Mouse (Mus musculus) forebrain, embryonic 13.5 days (tissue): ENCODE measurements around the gene L1td1. TPM values are rescaled to one million over a fixed set of nuclear protein-coding genes. Genes with fewer than 3 reads are reported as not detected.
A peak's percentile ranks its signal among the peaks of the same experiment; 100 is the strongest.

ENCODE experiments used
- ATAC-seq: fragments of 200-750 bp; cut with Nextera tagmentation; 2 replicates; pipeline ENCODE4 v1.8.0; 2017
- H3K27ac ChIP-seq: fragments of 300-500 bp; sonication (generic); 2 replicates; pipeline ENCODE4 v1.5.1; 2015; ENCODE audit warnings: inconsistent platforms, mild to moderate bottlenecking, moderate library complexity
- H3K27me3 ChIP-seq: fragments of 300-500 bp; sonication (generic); 2 replicates; pipeline ENCODE4 v1.6.1; 2015; ENCODE audit warnings: mild to moderate bottlenecking, inconsistent platforms
- H3K36me3 ChIP-seq: fragments of 300-500 bp; sonication (generic); 2 replicates; pipeline ENCODE4 v1.6.1; 2015; ENCODE audit warnings: mild to moderate bottlenecking, inconsistent platforms; ENCODE audit not compliant: poor library complexity, severe bottlenecking
- H3K4me1 ChIP-seq: fragments of 300-500 bp; sonication (generic); 2 replicates; pipeline ENCODE4 v1.6.1; 2015; ENCODE audit warnings: inconsistent platforms
- H3K4me2 ChIP-seq: fragments of 300-500 bp; sonication (generic); 2 replicates; pipeline ENCODE4 v1.6.1; 2015; ENCODE audit warnings: inconsistent platforms, mild to moderate bottlenecking, moderate library complexity
- H3K4me3 ChIP-seq: fragments of 300-500 bp; sonication (generic); 2 replicates; pipeline ENCODE4 v1.5.1; 2015; ENCODE audit warnings: mild to moderate bottlenecking, inconsistent platforms
- H3K9ac ChIP-seq: fragments of 300-500 bp; sonication (generic); 2 replicates; pipeline ENCODE4 v1.6.1; 2015; ENCODE audit warnings: mild to moderate bottlenecking, inconsistent platforms
- H3K9me3 ChIP-seq: fragments of 300-500 bp; sonication (generic); replicated peaks from 2 replicates; pipeline ENCODE4 v1.6.1; 2016; ENCODE audit warnings: inconsistent platforms
- WGBS: fragments of 180-500 bp; shearing (Covaris S2); methylation state at CpG from one replicate; pipeline ENCODE4 v1.1.7; 2015; 5-methylcytosine and 5-hydroxymethylcytosine counted together
- polyA plus RNA-seq: library from polyadenylated mRNA; unstranded; fragments of >200 nt; fragmentation: Nextera tagmentation; extraction: Ambion mirVana; gene quantifications from 2 replicates; pipeline ENCODE4 v1.2.1, GENCODE M21; 2015

Gene L1td1
- polyA plus RNA-seq, 1 experiment from 2014 or later: not detected

- no peak overlapping the region for H3K4me3 ChIP-seq
- WGBS: 33% methylated on average over 7 of the region's 7 CpGs
- no peak overlapping the region for H3K4me2 ChIP-seq
- no peak for ATAC-seq
- no peaks in the 10 kb centered on the region for H3K4me1 ChIP-seq
- no peaks in the 10 kb centered on the region for H3K27me3 ChIP-seq
- no peaks in the 10 kb centered on the region for H3K9me3 ChIP-seq
- H3K27ac ChIP-seq: no peak overlapping the region
- H3K36me3 ChIP-seq: no peaks in the 10 kb centered on the region
- no peak overlapping the region for H3K9ac ChIP-seq
These were observed 17.3 kb downstream of the L1td1 start for GRCm38 (mm10) chr4:98743906-98744210.

DNA sequence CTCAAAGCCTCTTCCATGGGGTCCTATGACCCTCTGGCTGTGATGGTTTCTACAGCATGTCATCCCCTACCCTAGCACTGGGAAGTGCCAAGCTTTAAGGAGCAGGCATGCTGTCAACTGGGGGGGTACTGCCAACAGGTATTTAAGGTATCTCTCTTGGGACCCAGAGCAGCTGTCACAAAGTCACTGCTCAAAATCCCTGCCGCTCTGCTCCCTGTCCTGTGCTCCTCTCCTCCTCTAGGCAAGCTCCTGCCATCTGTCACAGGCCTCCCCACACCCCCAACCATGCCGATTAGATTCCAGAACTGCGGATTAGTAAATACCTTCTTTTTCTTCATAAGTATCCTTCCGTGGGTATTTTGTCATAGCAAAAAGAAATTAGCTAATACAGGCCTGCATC is 27.9 kb downstream of the L1td1 start:
- no peak overlapping the region for H3K4me3 ChIP-seq
- no peak overlapping the region for H3K27ac ChIP-seq
- no peaks in the 10 kb centered on the region for H3K27me3 ChIP-seq
- no peaks in the 10 kb centered on the region for H3K36me3 ChIP-seq
- no peaks in the 10 kb centered on the region for H3K9me3 ChIP-seq
- peaks cover 22% of the 10 kb centered on the region for H3K4me1 ChIP-seq
- H3K9ac ChIP-seq: no peak overlapping the region
- WGBS: 69% methylated on average over 4 of the region's 4 CpGs
- no peak for ATAC-seq
- no peak overlapping the region for H3K4me2 ChIP-seq

- no peak overlapping the region for H3K4me2 ChIP-seq
- no peak overlapping the region for H3K4me3 ChIP-seq
- 25% methylated on average over 11 of the region's 11 CpGs for WGBS
- H3K27me3 ChIP-seq: no peaks in the 10 kb centered on the region
- peaks cover 23% of the 10 kb centered on the region for H3K4me1 ChIP-seq
- no peak overlapping the region for H3K27ac ChIP-seq
- H3K9ac ChIP-seq: 0 out of 2 replicates have a peak overlapping the region, but pooled peaks have one; percentile 16
- H3K9me3 ChIP-seq: no peaks in the 10 kb centered on the region
- ATAC-seq: no peak
- no peaks in the 10 kb centered on the region for H3K36me3 ChIP-seq
These were observed 29.6 kb downstream of the L1td1 start for GRCm38 (mm10) chr4:98756141-98756540.

DNA sequence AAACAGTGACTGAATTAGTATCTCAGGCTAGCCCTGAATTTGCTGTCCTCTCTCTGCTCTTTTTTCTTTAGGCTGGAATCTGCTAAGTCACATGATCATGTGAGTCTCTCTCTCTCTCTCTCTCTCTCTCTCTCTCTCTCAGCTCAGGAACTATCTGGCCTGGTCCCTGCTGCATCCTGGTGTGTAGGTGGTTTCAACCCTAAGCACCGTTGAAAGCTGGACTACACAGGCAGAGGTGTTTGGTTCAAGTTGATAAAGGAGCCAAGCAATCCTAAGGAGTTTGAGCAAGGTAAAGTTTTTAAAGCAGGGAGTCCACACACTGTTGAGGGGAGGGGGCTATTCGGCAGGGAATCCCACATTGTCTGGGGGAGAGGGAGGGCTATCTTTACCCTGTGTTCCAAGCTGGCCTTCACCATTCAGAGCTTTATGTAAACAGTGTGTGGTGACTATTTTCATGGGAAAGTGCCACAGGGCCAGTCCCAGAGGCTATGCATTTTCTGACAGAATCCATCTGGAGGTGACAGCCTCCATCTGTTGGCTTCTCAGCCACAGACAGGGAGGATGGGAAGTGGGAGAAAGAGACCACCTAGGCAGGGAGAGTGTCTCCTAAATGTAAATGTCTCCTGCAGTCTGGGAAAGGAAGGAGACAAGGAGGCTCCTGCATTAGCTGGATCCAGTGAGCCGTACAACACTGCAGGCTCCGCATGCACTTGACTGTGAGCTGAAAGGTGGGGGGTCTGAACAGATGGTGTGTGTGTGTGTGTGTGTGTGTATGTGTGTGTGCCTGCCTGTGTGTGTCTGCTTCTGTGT is 31.7 kb downstream of the L1td1 start:
- Histone ChIP-seq H3K4me1 (peaks cover 23% of the 10 kb centered on the region), H3K27ac (0 out of 2 replicates have a peak overlapping the region, but pooled peaks have one; percentile 12), H3K4me3 (no peak overlapping the region), H3K4me2 (no peak overlapping the region), H3K27me3 (no peaks in the 10 kb centered on the region), H3K36me3 (no peaks in the 10 kb centered on the region), H3K9me3 (no peaks in the 10 kb centered on the region), H3K9ac (no peak overlapping the region)
- peak; percentile 90 for ATAC-seq
- WGBS: 31% methylated on average over 4 of the region's 4 CpGs

GRCm38 (mm10) chr4:98758872-98759518 is 32.5 kb downstream of the L1td1 start:
- Histone ChIP-seq H3K4me1 (peaks cover 23% of the 10 kb centered on the region), H3K4me2 (no peak overlapping the region), H3K27ac (peak overlapping the region; percentile 12; the same call in 1 of the 2 replicates), H3K4me3 (no peak overlapping the region), H3K9me3 (no peaks in the 10 kb centered on the region), H3K27me3 (no peaks in the 10 kb centered on the region), H3K36me3 (no peaks in the 10 kb centered on the region), H3K9ac (no peak overlapping the region)
- WGBS: 69% methylated on average over 3 of the region's 3 CpGs
- ATAC-seq: no peak

DNA sequence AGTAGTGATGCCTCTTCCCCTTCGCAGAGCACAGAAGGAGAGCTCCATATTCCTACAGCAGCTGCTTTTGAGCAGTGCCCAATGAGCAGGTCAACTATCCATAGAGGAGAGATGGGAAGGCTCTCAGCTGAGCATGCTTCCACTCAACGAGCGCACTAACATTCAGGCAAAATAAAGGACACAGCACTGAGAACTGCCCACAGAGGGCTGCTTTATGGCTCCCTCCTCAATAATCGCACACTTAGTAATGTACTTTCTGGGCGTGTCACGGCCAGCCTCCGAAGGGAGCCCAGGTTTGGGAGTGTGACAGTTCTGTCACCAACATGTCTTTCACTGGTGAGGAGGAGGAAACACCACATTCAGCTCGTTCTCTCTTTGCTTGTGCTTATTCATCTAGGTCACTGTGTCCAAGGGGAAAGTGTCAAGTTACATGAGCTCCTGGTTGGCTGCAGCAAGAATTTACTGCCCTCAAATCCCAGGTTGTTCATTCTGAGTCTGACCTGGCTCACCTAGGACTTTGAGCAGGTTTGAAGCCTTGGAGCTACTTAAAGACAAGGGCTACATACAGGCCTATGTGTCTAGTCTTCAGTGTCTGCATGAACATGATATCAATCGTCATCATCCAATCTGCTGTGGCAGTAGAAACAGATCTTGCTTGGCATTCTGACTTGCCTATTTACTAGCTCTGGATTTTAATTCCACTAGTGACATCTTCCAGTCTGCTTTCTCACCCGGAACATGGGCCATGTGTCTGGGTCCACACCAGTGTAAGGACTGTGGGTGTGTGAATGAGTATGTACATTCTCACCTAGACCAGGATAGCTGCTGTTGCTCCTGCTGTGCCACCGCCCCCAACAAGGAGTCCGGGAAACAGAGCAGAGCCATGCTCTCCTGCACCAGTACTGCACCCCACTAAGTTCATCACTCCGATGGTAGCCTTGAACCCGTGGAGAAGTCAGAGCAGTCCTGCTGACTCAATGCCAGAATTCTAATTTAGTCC is 40.9 kb downstream of the L1td1 start:
- no peak overlapping the region for H3K9ac ChIP-seq
- no peaks in the 10 kb centered on the region for H3K36me3 ChIP-seq
- H3K27ac ChIP-seq: no peak overlapping the region
- H3K4me1 ChIP-seq: no peaks in the 10 kb centered on the region
- no peak overlapping the region for H3K4me3 ChIP-seq
- no peak overlapping the region for H3K4me2 ChIP-seq
- no peak for ATAC-seq
- H3K9me3 ChIP-seq: no peaks in the 10 kb centered on the region
- WGBS: 85% methylated on average over 14 of the region's 14 CpGs
- H3K27me3 ChIP-seq: no peaks in the 10 kb centered on the region

DNA sequence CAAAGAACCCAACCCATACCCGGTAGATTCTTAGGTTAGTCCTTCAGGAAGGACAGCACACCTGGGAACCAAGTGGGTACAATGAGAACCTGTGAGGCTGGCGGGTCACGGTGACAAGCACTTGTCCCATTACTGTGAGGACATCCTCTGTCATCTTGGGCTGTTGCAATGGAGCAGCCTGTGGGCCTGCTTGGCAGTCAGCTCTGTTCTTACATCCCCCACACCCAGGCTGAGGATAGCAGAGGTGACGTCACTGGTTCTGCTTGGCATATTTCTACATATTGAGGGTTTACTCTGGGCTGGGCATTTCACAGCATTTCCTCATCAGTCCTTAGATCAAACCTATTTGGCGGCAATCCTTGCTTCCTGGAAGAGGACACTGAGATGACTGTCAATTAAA is 47.3 kb downstream of the L1td1 start:
- Histone ChIP-seq H3K36me3 (no peaks in the 10 kb centered on the region), H3K27ac (no peak overlapping the region), H3K9ac (no peak overlapping the region), H3K4me2 (no peak overlapping the region), H3K4me1 (peaks cover 4% of the 10 kb centered on the region; the same call in 1 of the 2 replicates), H3K4me3 (no peak overlapping the region), H3K9me3 (no peaks in the 10 kb centered on the region), H3K27me3 (0 out of 2 replicates have a peak, but pooled peaks cover 6% of the 10 kb centered on the region)
- no peak for ATAC-seq
- 91% methylated on average over 5 of the region's 5 CpGs for WGBS

DNA sequence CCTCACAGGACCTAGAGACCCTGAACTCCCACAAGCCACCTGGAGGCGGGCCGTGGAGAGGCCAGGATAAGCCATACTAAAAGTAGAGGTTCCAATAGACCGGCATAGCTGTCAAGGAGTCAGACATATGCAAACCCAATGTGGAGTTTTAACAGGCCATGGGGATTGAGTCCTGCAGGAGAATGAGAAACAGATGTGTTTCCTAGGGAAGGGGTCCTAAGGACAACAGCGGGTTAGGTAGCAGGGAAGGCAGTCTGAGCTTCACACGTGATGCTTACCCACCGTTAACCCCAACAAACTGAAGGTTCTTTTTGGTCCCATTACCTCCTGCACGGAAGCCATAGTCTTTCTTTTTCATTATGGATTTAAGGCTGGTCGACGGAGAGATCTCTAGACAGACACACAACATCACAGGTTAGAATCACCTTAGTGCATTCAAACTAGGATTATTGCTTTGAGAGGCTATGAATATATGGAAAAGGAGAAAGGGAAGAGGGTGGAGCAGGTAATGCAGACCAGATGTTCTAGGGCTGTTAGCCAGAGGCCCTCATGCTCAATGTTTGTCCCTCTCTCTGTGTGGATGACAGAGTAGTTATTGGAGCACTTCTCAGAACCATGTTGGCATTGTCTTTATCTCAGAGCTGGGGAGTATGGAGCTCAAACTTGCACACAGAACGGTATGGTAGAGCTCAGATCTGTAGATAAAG is 50.3 kb downstream of the L1td1 start:
- ATAC-seq: no peak
- H3K27me3 ChIP-seq: peaks cover 12% of the 10 kb centered on the region
- no peak overlapping the region for H3K4me2 ChIP-seq
- no peak overlapping the region for H3K9ac ChIP-seq
- no peaks in the 10 kb centered on the region for H3K36me3 ChIP-seq
- no peak overlapping the region for H3K27ac ChIP-seq
- no peaks in the 10 kb centered on the region for H3K9me3 ChIP-seq
- 93% methylated on average over 10 of the region's 10 CpGs for WGBS
- H3K4me1 ChIP-seq: peaks cover 4% of the 10 kb centered on the region; the same call in 1 of the 2 replicates
- no peak overlapping the region for H3K4me3 ChIP-seq

DNA sequence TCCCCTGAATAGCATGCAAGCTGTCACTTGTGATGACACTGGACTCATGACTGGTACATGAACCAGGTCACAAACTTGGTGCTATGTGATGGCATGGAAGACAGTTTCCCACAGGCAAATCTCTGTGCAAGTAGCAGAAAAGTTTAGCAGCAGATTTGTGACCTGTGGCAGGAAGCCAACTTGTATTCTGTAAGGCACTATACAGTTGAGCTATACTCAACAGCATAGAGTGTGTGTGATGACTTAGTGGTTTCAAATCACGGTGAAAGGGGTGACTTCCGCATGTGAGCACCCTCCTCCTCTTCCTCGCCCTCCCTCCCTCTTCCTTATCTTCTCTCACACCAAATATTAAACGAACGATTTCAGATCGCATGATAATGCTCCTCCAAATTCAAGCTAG is 50.9 kb downstream of the L1td1 start:
- 86% methylated on average over 6 of the region's 6 CpGs for WGBS
- no peaks in the 10 kb centered on the region for H3K9me3 ChIP-seq

DNA sequence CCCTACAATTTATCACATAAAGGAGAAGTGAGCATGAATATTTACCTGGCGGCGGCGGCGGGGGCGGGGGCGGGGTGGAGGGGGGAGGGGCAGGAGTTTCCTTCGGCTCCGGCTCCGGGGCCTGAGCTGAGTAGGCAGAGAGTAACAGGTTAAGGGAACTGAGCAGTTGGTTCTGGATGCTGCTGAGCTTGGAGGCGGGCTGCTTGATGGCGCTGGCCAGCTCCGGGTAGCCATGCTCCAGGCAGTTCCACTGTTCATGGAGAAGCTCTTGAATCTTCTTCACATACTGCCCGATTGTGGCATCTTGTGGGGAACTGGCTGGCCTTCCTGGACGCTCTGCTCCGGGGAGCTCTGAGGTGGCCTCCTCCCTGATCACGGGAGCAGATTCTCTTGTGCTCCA is 51.7 kb downstream of the L1td1 start:
- Histone ChIP-seq H3K4me3 (no peak overlapping the region), H3K27me3 (peaks cover 12% of the 10 kb centered on the region), H3K4me1 (peaks cover 4% of the 10 kb centered on the region; the same call in 1 of the 2 replicates), H3K36me3 (no peaks in the 10 kb centered on the region), H3K4me2 (peak overlapping the region; percentile 36), H3K9ac (no peak overlapping the region), H3K27ac (no peak overlapping the region), H3K9me3 (no peaks in the 10 kb centered on the region)
- no peak for ATAC-seq
- WGBS: 14% methylated on average over 16 of the region's 16 CpGs

More for the DNA sequence above, 50.9 kb downstream of the L1td1 start:
- ATAC-seq: no peak
- Histone ChIP-seq H3K4me2 (no peak overlapping the region), H3K9ac (no peak overlapping the region), H3K36me3 (no peaks in the 10 kb centered on the region), H3K27me3 (peaks cover 12% of the 10 kb centered on the region), H3K4me3 (no peak overlapping the region), H3K27ac (no peak overlapping the region), H3K4me1 (peaks cover 4% of the 10 kb centered on the region; the same call in 1 of the 2 replicates)

DNA sequence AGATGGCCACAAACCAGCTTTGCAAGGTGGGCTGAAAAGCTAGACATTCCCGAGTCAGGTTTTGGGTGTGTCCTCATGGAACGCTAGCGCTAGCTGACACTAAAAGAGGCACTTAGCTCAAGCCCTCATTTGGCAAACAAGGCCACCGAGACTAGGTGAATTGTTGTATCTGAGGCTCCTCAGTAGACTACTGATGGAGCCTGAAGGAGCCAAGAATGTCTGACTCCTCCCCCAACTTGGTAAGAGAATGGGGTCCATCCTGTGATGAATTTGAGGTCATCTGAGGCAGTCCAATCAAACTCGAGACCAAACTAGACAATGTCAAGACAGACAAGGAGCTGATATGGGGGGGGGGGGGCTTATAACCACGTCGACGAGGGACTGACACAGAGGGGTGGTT is 59.3 kb downstream of the L1td1 start:
- no peak for ATAC-seq
- WGBS: 35% methylated on average over 8 of the region's 8 CpGs
- no peaks in the 10 kb centered on the region for H3K9me3 ChIP-seq

More for the DNA sequence above, 59.3 kb downstream of the L1td1 start:
- Histone ChIP-seq H3K27ac (no peak overlapping the region), H3K9ac (no peak overlapping the region), H3K36me3 (no peaks in the 10 kb centered on the region), H3K4me3 (no peak overlapping the region), H3K4me1 (peaks cover 20% of the 10 kb centered on the region), H3K4me2 (no peak overlapping the region), H3K27me3 (no peaks in the 10 kb centered on the region)
